ENCODE assay signal across 8 mouse cellular contexts in genomic region chr7:45509181-45509882, GRCm38 (mm10). TPM values are rescaled to one million over a fixed set of nuclear protein-coding genes. Genes with fewer than 3 reads are reported as not detected.
A peak's percentile ranks its signal among the peaks of the same experiment; 100 is the strongest.
DNase-seq lines count a peak whose midpoint lies in the region; ATAC-seq and TF ChIP-seq lines count a peak whose summit lies in the region.

No protein-coding gene starts in this region.

- no peaks in the 10 kb centered on the region for H3K27me3 ChIP-seq in kidney, embryonic 15.5 days
- H3K27me3 ChIP-seq in hindbrain, embryonic 13.5 days, result no peaks in the 10 kb centered on the region
- no peaks in the 10 kb centered on the region for H3K27me3 ChIP-seq in midbrain, embryonic 11.5 days (ENCODE audit: control insufficient read depth, insufficient read depth, low read length)

- peak overlapping the region; percentile 98 for H3K27ac ChIP-seq in kidney, embryonic 15.5 days
- peak overlapping the region; percentile 77 for H3K27ac ChIP-seq in bone marrow, adult 2 months (ENCODE audit: control insufficient read depth, insufficient read depth, low read depth, low read length, poor library complexity)
- 0 out of 2 replicates have a peak overlapping the region, but pooled peaks have one; percentile 83 for H3K27ac ChIP-seq in hindbrain, embryonic 13.5 days
- H3K27ac ChIP-seq in midbrain, embryonic 11.5 days (ENCODE audit: low read depth, low read length), result no peak overlapping the region

- no peak for TF ChIP-seq POLR2A in bone marrow, adult 2 months (IDR thresholded peaks at IDR 0.05; ENCODE audit: borderline replicate concordance, control insufficient read depth, low read depth, low read length)

- no peaks in the 10 kb centered on the region for H3K9me3 ChIP-seq in kidney, embryonic 15.5 days (replicated peaks)
- no peaks in the 10 kb centered on the region for H3K9me3 ChIP-seq in hindbrain, embryonic 13.5 days
- no peaks in the 10 kb centered on the region for H3K9me3 ChIP-seq in midbrain, embryonic 11.5 days (ENCODE audit: control insufficient read depth, low read length)

- H3K4me1 ChIP-seq in kidney, embryonic 15.5 days, result peaks cover 25% of the 10 kb centered on the region
- peaks cover 3% of the 10 kb centered on the region; the same call in 1 of the 2 replicates for H3K4me1 ChIP-seq in bone marrow, adult 2 months (ENCODE audit: control insufficient read depth, insufficient read depth, low read length)
- peaks cover 18% of the 10 kb centered on the region for H3K4me1 ChIP-seq in hindbrain, embryonic 13.5 days (replicated peaks)
- H3K4me1 ChIP-seq in midbrain, embryonic 11.5 days (ENCODE audit: control insufficient read depth, insufficient read depth, low read length), result peaks cover 9% of the 10 kb centered on the region

- peak; percentile 13; the same call in 1 of the 2 replicates for ATAC-seq in kidney, embryonic 15.5 days (replicated peaks; ENCODE audit: low FRiP score)
- ATAC-seq in hindbrain, embryonic 13.5 days (ENCODE audit: low FRiP score), result peak; percentile 41; the same call in 1 of the 2 replicates
- ATAC-seq in midbrain, embryonic 11.5 days (ENCODE audit: low FRiP score), result peak; percentile 22; the same call in 1 of the 2 replicates

- DNase-seq in kidney, adult 11 months, result no peak
- DNase-seq in midbrain, embryonic 11.5 days (ENCODE audit: low spot score, missing footprints), result no peak
- DNase-seq in retina, postnatal 1 day, result no peak
- no peak for DNase-seq in right cerebral cortex, postnatal 4 days
- DNase-seq in frontal cortex, adult 2 months (ENCODE audit: extremely low spot score in 1 of 2, low spot score in 1 of 2), result no peak

- peak overlapping the region; percentile 78 for H3K9ac ChIP-seq in kidney, embryonic 15.5 days
- peak overlapping the region; percentile 88 for H3K9ac ChIP-seq in hindbrain, embryonic 13.5 days
- H3K9ac ChIP-seq in midbrain, embryonic 11.5 days (ENCODE audit: low read length), result peak overlapping the region; percentile 81

- H3K4me3 ChIP-seq in kidney, embryonic 15.5 days (replicated peaks), result peak overlapping the region; percentile 68
- peak overlapping the region; percentile 71 for H3K4me3 ChIP-seq in bone marrow, adult 2 months (replicated peaks; ENCODE audit: control insufficient read depth, low read depth, low read length)
- peak overlapping the region; percentile 74 for H3K4me3 ChIP-seq in hindbrain, embryonic 13.5 days
- peak overlapping the region; percentile 69 for H3K4me3 ChIP-seq in midbrain, embryonic 11.5 days (ENCODE audit: low read depth, low read length)

- H3K4me2 ChIP-seq in kidney, embryonic 15.5 days, result peak overlapping the region; percentile 94
- peak overlapping the region; percentile 97 for H3K4me2 ChIP-seq in hindbrain, embryonic 13.5 days
- H3K4me2 ChIP-seq in midbrain, embryonic 11.5 days, result peak overlapping the region; percentile 73

- TF ChIP-seq CTCF in bone marrow, adult 2 months (IDR thresholded peaks at IDR 0.05; ENCODE audit: control insufficient read depth, insufficient read depth, low read length), result no peak

- 21% methylated on average over 19 of the region's 19 CpGs for WGBS in kidney, embryonic 15.5 days
- WGBS in bone marrow, adult 2 months, result 4% methylated on average over 19 of the region's 19 CpGs
- 46% methylated on average over 19 of the region's 19 CpGs for WGBS in hindbrain, embryonic 13.5 days
- WGBS in midbrain, embryonic 11.5 days, result 47% methylated on average over 19 of the region's 19 CpGs

- H3K36me3 ChIP-seq in kidney, embryonic 15.5 days, result peaks cover 34% of the 10 kb centered on the region
- H3K36me3 ChIP-seq in hindbrain, embryonic 13.5 days, result peaks cover 32% of the 10 kb centered on the region
- H3K36me3 ChIP-seq in midbrain, embryonic 11.5 days (ENCODE audit: control insufficient read depth, insufficient read depth, low read length), result peaks cover 2% of the 10 kb centered on the region; the same call in 1 of the 2 replicates

RNA-seq across cellular contexts. Expression of gene Nucb1, which starts 0.9 kb away (rescaled TPM):
- 221 and 252 TPM in 2 replicates for polyA plus RNA-seq in kidney, embryonic 15.5 days (2015; fragmentation: Nextera tagmentation; extraction: Ambion mirVana)
- polyA plus RNA-seq in bone marrow, adult 2 months (2011; ENCODE audit: insufficient read depth, insufficient read length, low replicate concordance, missing spikeins), result 69.3 and 71.9 TPM in 2 replicates
- polyA plus RNA-seq in hindbrain, embryonic 13.5 days (2015; fragmentation: Nextera tagmentation; extraction: Ambion mirVana), result 120 and 121 TPM in 2 replicates
- polyA plus RNA-seq in midbrain, embryonic 11.5 days (2014; fragmentation: Nextera tagmentation; extraction: Ambion mirVana), result 83.7 and 84.8 TPM in 2 replicates
- 88.5 and 103 TPM in 2 replicates for polyA plus RNA-seq in frontal cortex, adult 2 months (2012; rRNA removed)

RNA-seq across cellular contexts. Expression of gene Ppp1r15a, which starts 16.7 kb away (rescaled TPM):
- 18.6 and 24.7 TPM in 2 replicates for polyA plus RNA-seq in kidney, embryonic 15.5 days (2015; fragmentation: Nextera tagmentation; extraction: Ambion mirVana)
- polyA plus RNA-seq in bone marrow, adult 2 months (2011; ENCODE audit: insufficient read depth, insufficient read length, low replicate concordance, missing spikeins), result 356 and 801 TPM in 2 replicates
- 13.9 and 14.3 TPM in 2 replicates for polyA plus RNA-seq in hindbrain, embryonic 13.5 days (2015; fragmentation: Nextera tagmentation; extraction: Ambion mirVana)
- 16.3 and 17.1 TPM in 2 replicates for polyA plus RNA-seq in midbrain, embryonic 11.5 days (2014; fragmentation: Nextera tagmentation; extraction: Ambion mirVana)
- polyA plus RNA-seq in frontal cortex, adult 2 months (2012; rRNA removed), result 19.9 and 20.3 TPM in 2 replicates

RNA-seq across cellular contexts. Expression of gene Plekha4, which starts 16.8 kb away (rescaled TPM):
- 4.5 and 5.1 TPM in 2 replicates for polyA plus RNA-seq in kidney, embryonic 15.5 days (2015; fragmentation: Nextera tagmentation; extraction: Ambion mirVana)
- polyA plus RNA-seq in bone marrow, adult 2 months (2011; ENCODE audit: insufficient read depth, insufficient read length, low replicate concordance, missing spikeins), result 2.1 and 8.9 TPM in 2 replicates
- polyA plus RNA-seq in hindbrain, embryonic 13.5 days (2015; fragmentation: Nextera tagmentation; extraction: Ambion mirVana), result 2.4 and 4.3 TPM in 2 replicates
- polyA plus RNA-seq in midbrain, embryonic 11.5 days (2014; fragmentation: Nextera tagmentation; extraction: Ambion mirVana), result 0.08 and 0.26 TPM in 2 replicates
- 5.4 and 8.5 TPM in 2 replicates for polyA plus RNA-seq in frontal cortex, adult 2 months (2012; rRNA removed)

RNA-seq across cellular contexts. Expression of gene Dhdh, which starts 20.7 kb away (rescaled TPM):
- 3.3 and 3.5 TPM in 2 replicates for polyA plus RNA-seq in kidney, embryonic 15.5 days (2015; fragmentation: Nextera tagmentation; extraction: Ambion mirVana)
- 2.7 and 4.8 TPM in 2 replicates for polyA plus RNA-seq in bone marrow, adult 2 months (2011; ENCODE audit: insufficient read depth, insufficient read length, low replicate concordance, missing spikeins)
- polyA plus RNA-seq in hindbrain, embryonic 13.5 days (2015; fragmentation: Nextera tagmentation; extraction: Ambion mirVana), result 3.4 and 4.2 TPM in 2 replicates
- 3.2 and 3.9 TPM in 2 replicates for polyA plus RNA-seq in midbrain, embryonic 11.5 days (2014; fragmentation: Nextera tagmentation; extraction: Ambion mirVana)
- 8.0 and 8.8 TPM in 2 replicates for polyA plus RNA-seq in frontal cortex, adult 2 months (2012; rRNA removed)

RNA-seq across cellular contexts. Expression of gene Gm45808, which starts 22.7 kb away (rescaled TPM):
- polyA plus RNA-seq in kidney, embryonic 15.5 days (2015; fragmentation: Nextera tagmentation; extraction: Ambion mirVana), result not detected in 2 replicates
- not detected in 2 replicates for polyA plus RNA-seq in bone marrow, adult 2 months (2011; ENCODE audit: insufficient read depth, insufficient read length, low replicate concordance, missing spikeins)
- not detected in 2 replicates for polyA plus RNA-seq in hindbrain, embryonic 13.5 days (2015; fragmentation: Nextera tagmentation; extraction: Ambion mirVana)
- polyA plus RNA-seq in midbrain, embryonic 11.5 days (2014; fragmentation: Nextera tagmentation; extraction: Ambion mirVana), result not detected in 2 replicates
- 0.23 TPM in 1 of 2 replicates, not detected in the other for polyA plus RNA-seq in frontal cortex, adult 2 months (2012; rRNA removed)

Comparison
In these comparisons a context has a peak if more than half of its experiments do, and no peak if none do; other contexts are left out.
1. RNA of gene Ppp1r15a, which starts 16.7 kb away (polyA plus RNA-seq): 356 to 801 TPM in bone marrow, adult 2 months; 18.6 to 24.7 TPM in kidney, embryonic 15.5 days, 19.9 to 20.3 TPM in frontal cortex, adult 2 months, 16.3 to 17.1 TPM in midbrain, embryonic 11.5 days and 13.9 to 14.3 TPM in hindbrain, embryonic 13.5 days; every median in the first group is over 10 times any median in the second.
2. Peak in every context shown above with its lines, with median percentiles within 50 percentile points of each other: ATAC-seq, H3K4me2 ChIP-seq, H3K4me3 ChIP-seq and H3K9ac ChIP-seq.